Mouse (Mus musculus): ENCODE measurements around the gene Zfp362.

The Zfp362 gene

DNA sequence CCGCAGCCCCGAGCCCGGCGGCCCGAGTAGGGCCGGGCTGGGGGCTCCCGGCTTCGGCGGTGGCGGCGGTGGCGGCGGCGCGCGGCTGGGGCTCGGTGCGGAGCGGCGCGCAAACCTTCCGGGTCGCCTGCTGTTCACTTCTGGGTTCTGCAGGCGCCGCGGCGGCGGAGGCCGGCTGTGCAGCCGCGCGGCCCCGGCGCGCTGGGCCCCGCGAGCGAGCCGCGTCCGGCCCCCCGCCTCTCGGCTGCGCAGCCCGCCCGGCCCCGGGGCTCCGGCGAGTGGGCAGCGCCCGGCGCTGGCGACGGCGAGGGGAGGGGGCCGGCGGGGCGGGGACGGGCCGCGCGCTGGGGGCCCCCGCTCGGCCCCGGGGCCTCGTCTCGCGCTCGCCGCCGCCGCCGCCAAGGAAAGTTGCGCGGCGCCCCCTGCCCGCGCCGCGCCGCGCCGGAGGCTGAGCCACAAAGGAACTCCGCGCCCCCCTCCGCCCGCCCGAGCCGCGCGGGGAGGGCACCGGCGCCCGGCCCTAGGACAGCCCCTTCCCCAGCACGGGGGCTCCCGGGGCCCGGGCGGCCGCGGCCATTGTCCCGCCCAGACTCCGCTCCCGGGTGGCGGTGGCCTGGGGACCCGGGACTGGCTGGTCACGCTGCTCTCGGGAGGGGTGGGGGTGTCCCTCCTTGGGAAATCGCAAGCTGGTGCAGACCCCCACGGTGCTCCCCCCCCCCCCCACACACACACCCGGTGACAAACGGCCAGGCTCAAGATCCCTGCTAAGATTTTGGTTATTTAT is at the start of gene Zfp362:
Gene Zfp362, minus strand, starts transcription at position 3 of the 784 bp plus-strand sequence.
- DNase-seq (ENCODE audit: low spot score), result peak; percentile 64

DNA sequence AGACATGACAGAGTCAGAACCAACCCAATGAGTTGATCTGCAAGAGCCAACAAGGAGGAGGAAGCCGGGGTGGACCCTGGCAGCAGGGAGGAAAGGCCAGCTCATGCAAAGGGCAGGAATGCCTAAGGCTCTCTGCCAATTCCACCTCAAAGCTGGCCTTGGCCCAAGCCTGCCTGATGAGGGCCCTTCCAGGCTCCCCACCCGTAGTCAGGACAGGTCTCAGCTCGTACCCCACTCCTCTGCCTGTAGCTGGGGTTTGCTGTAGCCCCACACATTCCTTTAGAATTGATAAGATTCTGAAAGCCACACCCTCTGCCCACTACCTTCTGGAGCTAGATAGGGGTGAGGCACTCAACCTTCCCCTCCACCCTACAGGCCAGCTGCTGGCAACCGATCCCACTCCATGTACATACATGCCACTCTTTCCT is 49.8 kb upstream of the Zfp362 start:
- DNase-seq (ENCODE audit: low spot score), result no peak

DNA sequence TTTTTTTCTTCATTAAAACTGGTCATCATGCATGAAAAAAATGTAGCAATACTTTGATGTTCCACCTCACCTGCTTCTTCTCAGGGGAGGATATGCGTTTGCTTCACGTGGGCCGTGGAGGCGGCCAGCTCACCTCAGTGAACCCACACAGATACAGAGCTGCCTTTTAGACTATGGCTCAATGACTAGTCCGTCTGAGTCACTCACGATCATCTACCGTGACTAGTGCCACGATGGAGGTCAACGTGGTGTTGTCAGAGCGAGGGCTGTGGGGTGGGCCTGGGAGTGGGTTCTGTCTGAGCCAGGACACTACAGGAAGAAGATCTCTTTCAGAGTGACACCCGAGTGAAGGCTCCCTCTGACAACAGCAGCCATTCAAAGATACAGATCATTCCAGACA is 47.3 kb upstream of the Zfp362 start:
- no peak for DNase-seq (ENCODE audit: low spot score)

DNA sequence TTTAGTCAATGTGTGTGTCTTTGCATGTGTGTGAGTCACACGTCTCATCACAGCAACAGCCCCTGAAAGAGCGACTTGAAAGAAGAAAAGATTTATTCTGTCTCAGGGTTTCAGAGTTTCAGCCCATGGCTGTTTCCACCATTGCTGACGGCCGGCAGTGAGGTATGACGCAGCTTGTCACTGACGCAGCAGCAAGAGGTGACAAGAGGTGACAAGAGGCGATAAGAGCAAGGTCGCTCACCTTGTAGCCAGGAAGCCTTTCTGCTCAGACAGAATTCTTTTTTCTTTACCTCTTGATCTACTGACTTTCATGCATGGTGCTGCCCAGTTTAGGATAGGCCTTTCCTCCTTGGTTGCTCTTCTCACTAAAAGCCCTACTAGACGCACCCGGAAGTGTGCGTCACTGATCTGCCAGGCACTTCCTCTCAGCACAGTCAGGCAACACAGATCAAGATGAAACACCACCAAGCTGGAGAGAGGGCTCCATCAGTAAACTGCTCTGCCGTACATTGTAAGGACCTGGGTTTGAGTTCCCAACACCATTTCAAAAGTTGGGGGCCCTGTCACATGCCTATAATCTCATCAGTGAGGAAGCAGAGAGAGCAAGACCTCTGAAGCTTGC is 46.5 kb upstream of the Zfp362 start:
- no peak for DNase-seq (ENCODE audit: low spot score)

DNA sequence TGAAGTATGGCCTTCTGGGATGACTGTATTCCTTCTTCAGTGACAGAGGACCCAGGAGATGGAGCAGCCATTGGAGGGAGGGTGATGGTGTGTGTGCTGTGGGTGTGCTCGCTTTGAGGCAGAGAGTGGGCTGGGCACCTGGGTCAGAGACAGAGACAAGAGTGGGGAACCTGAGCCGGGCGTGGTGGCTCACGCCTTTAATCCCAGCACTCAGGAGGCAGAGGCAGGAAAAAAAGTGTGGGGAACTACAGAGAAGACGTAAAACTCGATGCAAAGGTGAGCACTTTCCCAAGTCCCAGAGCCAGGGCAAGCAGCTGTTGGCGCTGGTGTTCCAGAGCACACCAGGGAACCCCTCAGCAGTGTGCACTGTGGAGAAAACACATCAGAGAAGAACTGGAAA is 43.8 kb upstream of the Zfp362 start:
- DNase-seq (ENCODE audit: low spot score), result no peak

DNA sequence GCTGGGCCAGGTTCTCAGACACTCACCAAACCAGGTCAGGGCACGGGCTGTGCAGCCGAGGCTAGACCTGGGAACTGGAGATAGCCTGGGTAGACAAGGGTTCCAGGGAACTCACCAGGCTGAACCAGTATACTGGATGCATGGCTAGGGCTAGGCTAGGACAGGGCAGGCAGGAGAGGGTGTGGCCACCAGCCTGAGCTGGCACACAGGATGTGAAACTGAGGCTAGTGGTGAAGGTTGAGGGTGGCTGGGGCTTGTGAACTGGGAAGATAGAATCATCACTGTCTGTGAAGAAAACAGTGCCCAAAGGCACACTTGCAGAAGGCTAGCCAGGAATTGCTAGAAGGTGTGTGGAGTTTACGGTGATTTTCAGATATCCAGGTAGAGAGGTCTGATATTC is 43.1 kb upstream of the Zfp362 start:
- no peak for DNase-seq (ENCODE audit: low spot score)

DNA sequence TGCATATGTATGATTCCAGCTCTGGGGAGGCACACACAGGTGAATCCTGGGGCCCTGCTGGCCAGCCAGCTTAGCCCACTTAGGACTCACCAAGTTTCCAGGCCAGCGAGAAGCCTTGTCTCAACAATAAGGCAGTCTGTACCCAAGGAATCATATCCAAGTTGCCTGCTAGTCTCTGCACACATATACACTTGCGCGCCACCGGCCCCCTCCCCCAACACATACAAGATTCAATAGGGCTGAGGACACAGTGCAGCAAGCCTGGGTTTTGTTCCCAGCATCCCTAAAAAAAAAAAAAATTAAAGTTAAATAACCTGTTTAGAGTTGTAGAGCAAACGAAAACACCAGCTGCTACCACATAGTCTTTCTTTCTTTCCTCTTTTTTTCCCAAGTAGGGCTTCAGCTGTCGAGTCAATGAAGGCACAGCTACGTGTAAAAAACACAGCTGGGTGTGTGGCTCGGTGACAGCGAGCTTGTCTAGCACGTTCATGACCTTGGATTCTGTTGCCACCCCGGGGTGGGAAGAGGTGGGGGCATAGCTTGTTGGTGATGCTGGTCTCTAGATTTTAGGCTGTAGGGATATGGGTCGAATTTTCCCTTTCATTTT is 39.6 kb upstream of the Zfp362 start:
- no peak for DNase-seq (ENCODE audit: low spot score)

DNA sequence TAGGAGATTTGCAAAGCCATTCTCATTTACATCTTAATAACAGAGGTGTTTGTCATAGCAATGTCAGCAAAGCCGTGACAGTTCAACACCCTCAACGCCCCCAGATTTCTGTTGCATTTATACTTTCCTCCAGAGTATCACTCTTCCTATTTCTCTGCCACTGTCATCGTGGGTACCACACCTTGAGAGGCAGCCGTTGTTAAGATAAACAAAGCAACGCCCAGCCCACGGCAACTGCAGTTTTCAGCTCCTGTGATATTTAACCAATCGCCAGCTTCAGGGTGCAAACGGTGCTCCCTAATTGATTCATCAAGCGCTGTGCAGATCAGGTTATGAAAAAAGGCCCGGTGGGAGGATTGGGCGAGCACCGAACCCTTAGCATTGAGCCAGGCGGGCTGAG is 38.7 kb upstream of the Zfp362 start:
- no peak for DNase-seq (ENCODE audit: low spot score)

DNA sequence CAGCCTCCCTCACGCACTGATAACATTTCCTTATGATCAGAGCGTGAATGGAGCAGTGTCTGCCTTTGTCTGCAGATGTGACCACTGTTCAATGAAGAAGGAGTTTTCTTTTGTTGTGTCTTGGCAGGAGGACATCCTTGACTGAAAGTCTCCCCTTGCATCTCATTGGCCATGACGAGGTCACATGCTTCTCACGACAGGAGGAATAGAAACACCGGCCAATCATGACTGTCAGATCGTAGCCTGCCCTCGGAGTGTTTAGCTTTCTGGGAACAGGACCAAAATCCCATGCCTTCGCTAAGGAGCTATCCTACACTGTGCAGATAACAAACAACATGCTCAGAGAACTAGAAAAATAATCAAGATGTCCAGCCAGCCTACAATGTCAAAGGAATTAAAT is 35.4 kb upstream of the Zfp362 start:
- no peak for DNase-seq (ENCODE audit: low spot score)

DNA sequence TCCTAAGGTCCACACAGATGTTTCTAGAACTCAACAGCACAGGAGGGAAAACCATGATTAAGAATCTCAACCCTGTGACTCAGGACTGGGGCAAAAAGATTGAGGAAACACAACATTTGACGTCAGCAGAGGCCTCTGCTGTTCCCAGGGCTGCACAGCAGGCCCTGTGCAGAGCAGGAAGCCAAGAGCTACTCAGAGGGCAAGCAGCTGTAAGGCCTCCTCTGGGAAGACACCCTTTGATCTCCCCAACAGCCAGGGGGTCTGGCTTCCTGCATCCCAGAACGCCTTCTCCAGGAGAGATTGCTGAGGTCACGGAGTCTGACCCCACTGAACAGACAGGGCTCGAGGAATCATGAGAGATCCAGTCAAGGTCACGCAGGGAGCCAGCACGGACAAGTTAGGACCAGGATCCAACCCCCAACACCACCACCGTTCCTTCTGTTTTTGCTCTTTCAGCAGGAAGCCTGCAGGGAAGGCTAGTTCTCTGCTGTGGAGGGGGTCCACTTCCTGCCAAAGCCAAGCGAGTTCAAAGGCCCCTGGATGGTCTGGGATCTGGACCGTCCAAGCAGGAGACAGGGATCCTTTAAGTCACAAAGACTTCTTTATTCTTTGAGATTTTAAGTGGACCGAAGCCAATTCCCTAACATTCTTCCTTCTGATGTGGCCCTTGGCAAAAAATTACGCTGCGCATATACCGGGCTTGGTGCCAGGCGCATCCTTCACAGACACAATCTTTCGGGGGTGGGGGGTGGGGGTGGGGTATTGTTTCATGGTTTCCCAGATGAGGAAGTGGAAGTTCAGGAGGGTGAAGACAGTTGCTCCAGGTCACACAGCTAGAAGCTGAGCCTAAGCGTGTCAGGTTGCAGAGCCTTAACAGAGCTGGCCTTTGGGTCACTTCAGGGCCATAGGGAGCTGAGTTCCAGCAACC is 34.2 kb upstream of the Zfp362 start:
- no peak for DNase-seq (ENCODE audit: low spot score)

DNA sequence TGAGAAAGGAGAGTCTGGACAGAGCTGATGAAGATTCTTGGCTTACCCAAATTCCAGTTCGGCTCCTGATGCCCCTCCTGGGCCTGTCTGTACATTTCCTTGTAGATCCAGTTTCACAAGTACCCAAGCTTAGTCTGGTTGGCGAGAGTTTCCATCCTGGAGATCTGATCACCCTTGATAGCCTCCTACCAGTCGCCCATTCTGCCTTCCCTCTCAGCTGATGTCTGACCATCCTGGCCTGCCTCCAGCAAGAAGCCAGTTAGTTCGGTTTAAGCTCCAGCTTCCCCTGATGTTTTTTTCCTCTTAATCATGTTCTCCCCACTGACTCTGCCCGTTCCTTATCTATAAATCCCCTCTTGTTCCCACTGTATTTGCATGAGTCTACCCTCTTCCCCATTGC is 32.4 kb upstream of the Zfp362 start:
- no peak for DNase-seq (ENCODE audit: low spot score)

DNA sequence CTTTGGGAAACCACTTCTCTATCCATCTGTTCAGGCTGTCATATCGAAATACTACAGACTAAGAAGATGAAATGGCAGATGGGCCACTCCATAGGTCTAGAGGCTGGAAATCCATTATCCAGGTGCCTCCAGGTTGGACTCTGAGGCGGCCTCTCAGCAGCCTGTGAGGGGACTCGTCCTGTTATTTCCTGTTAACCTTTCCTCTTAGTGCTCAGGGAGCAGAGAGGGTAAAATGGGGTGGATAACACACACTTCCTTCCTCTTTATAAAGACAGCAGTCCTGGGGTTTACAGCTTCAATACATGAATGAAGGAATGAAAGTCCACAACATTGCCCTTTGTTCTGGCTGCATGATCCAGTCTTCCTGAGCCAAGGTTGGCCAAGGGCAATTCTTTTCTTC is 18.3 kb upstream of the Zfp362 start:
- no peak for DNase-seq (ENCODE audit: low spot score)

DNA sequence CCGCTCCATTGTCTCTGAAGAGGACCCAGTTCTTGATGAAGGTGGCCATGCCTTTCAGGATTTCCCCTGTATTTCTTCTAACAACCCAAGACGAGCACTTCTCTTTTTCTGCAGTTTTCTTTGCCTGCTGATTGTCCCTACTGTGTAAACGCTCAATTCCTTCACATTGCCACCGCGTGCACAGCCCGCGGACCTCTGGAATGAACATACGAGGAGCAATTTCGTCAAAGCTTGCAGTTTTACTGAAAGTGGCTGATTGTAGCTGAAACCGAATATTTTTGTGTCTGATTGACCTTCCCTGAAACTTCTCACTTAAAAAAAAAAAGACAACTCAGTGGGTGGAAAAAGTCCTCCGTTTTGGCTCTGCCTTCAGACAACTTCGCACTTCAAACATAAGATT is 14.7 kb upstream of the Zfp362 start:
- no peak for DNase-seq (ENCODE audit: low spot score)

DNA sequence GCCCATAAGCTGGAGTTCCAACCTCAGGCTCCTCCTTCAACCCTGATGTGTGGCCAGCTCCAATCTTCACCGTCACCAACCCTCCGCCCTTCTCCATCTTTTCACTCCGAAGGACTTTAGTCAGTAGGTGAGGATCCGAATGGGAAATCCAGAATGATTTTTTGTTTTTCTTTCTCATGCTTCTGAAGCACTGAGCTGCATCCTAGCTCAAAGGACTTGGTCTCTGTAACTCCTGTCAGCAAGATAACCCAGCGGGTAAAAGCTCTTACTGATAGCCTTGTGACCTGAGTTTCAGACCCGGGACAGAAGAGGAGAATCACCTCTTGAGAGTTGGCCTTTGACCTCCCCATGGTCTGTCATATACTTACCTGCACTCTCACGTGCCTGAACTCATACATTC is 11.2 kb upstream of the Zfp362 start:
- DNase-seq (ENCODE audit: low spot score), result no peak

DNA sequence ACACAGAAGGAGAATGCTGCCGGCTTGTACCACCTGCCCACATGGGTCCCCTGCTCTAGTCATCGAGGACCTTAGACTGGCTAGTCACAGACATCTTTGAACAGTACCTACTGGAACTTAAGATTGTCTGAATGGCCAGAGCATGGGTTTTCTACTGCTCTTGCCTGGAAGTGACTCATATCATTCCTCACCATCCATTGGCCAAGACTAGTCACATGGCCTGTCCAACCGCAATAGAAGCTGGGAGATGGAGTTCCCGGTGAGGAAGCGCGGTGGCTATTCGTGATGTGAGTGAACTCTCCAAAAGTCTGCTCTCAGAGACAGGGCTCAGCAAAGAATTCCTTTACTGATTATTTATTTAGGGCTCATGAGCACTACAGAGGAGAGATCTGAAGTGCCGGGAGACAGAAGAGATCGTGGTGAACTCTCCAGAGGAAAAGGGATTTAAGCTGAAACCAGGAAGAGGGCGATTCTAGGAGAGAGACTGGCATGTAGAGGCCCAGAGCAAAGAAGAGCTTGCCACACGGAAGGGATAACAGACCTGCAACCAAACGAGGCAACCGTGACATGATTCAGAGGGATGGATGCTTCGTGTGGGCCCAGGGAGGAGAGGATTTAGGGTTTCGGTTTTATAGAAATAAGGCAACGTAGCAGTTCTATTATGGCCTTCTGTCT is 5.7 kb upstream of the Zfp362 start:
- DNase-seq (ENCODE audit: low spot score), result peak; percentile 67

DNA sequence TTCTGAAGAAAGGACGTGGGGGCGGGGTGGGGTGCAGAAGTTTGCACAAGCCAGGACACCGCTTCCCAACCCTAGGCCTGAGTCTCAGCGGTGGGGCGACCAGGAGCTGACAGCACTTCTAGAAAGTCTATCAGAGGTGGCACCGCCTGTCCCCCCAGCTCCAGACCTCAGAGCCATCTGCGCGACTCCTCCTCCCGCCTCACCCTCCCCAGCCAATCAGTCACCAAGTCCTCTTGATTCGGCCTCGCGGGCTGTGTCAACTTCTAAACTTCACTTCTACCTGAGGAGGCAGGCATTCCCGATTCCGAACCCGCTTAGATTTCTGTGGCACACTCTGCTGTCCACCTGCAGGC is 958 bp upstream of the Zfp362 start:
- peak; percentile 24 for DNase-seq (ENCODE audit: low spot score)

DNA sequence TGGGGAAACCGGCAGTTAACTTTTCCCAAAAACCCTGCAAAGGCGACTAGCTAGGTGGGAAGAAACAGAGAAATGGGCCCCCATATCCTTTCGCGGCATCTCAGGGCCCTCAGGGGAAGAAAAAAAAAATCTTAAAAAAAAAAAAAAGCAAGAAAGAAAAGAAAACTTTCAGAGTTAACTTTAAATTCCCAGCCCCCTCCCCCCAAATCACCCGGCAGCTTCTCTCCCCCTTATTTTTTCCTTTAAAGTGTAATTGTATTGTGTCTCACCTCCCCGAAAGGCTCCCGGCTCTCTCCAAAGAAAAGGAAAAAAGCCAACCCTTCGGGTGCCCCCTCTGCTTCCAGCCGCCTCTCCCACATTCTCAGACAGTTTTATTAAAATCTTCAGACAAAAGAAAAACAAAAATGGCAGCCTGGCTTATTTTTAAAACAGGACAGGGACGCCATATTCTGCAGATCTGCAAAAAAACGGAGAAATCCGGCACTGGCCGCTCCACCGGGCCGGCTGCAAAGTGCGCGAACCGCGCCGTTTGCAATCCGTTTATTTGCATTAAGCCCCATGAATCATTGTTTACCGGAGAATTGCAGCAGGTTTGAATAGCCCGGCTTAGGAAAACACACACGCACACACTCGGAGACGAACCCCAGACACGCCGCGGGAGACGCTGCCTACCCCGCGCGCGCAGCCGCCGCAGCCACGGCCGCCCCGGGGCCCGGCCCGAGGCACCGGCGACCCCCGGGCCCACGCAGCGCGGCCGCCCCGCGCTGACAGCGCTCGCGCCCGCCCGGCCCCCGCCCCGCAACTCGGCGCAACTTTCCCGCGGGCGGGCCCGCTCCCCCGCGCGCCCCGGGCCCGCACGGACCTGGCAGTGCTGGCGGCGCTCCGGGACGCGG is 449 bp downstream of the Zfp362 start:
- peak; percentile 31 for DNase-seq (ENCODE audit: low spot score)

DNA sequence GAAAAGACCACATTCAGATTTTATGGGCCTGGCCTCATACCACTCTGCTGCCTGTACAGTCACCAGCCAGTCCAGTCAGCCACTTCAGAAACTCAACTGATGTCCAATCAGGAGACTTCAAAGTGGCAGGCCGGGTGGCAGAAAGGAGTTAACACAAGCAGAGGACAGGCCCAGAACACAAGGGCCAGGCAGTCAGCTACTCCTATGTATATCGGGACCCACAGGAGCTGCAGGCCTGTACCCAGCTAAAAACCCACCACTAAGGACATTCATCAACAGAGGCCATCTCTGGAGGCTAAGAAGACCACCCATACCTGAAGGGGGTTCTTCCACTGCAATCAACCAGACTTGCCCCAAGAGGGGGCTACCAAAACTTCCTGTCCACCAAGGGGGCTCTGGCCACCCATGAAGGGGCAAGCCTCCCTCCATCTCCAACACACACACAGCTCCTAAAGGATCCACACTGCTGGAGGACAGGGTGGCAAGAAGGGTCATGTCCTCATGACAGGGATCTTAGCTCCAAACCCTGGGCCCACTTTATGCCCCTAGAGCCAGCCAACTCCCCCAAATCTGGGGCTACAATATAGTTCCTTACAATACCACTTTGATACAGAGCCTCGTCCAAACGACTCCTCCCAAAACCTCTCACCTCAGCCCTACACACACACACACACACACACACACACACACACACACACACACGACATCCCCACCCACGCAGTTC is 1.3 kb downstream of the Zfp362 start:
- no peak for DNase-seq (ENCODE audit: low spot score)

DNA sequence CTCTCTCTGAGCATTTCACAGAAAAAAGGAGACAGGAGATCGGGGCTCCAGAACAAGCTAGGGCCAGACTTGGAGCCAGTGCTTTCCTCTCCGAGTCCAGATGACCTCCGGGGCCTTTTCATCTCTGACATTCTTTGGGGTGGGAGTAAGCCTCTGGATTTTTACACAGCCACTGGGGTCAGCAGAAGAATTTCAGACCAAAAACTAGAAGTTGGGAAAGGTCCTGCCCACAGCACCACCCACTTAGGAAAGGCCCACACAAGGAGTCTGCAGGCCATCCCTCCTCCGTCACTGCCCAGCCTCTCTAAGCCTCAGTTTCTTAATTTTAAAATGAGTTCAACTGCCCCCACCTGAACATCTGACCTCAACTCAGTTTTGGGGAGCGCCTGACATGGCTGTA is 2.3 kb downstream of the Zfp362 start:
- no peak for DNase-seq (ENCODE audit: low spot score)

Data from T-cell, adult 2 months (primary cell).